Mouse (Mus musculus): ENCODE data around the gene Dbf4. TPM values are rescaled to one million over a fixed set of nuclear protein-coding genes. Genes with fewer than 3 reads are reported as not detected.

The Dbf4 gene
- total and polyA plus RNA-seq, 3 experiments: 50.0 to 119 (median 103) TPM

- in situ Hi-C loops (cut with MboI; ENCODE audit: low pct_ligation_motif_present, low pct_unique_long_range_greater_than_20kb, low sequenced_read_pairs): no loop called here
- Histone ChIP-seq H3K9me3 (replicated peaks; ENCODE audit: low read length) (peaks cover 2% of the 10 kb centered on the region), H3K9ac (ENCODE audit: insufficient read depth, low read depth) (no peak overlapping the region), H3K4me1 (ENCODE audit: control insufficient read depth in 1 of 2, insufficient read depth in 2 of 2) (peaks cover 11 to 43% of the 10 kb centered on the region in 2 experiments; a peak in 3 of 4 replicates), H3K4me2 (ENCODE audit: insufficient read depth, low read depth, poor library complexity, severe bottlenecking) (no peak overlapping the region), H3K27ac (ENCODE audit: insufficient read depth, low read depth) (no peak overlapping the region), H3K4me3 (replicated peaks in 1 of 3; ENCODE audit: low read depth in 2 of 3, low read length in 2 of 3, poor library complexity in 1 of 3) (no peak overlapping the region), H3K36me3 (replicated peaks in 1 of 2; ENCODE audit: control insufficient read depth in 1 of 2, insufficient read depth in 1 of 2, low read length in 1 of 2) (peaks cover 6 to 26% of the 10 kb centered on the region in 2 experiments), H3K79me2 (replicated peaks; ENCODE audit: control insufficient read depth, extremely low read depth, insufficient read depth, poor library complexity, severe bottlenecking) (no peaks in the 10 kb centered on the region), H3K27me3 (replicated peaks) (no peaks in the 10 kb centered on the region)
- peak; percentile 35; the same call in 1 of the 2 replicates for TF ChIP-seq BHLHE40 (IDR thresholded peaks at IDR 0.05; ENCODE audit: low read depth, low read length)
- TF ChIP-seq JUND (conservative IDR thresholded peaks at IDR 0.05; ENCODE audit: low read depth, low read length): peak; percentile 72
- TF ChIP-seq USF2 (conservative IDR thresholded peaks at IDR 0.05; ENCODE audit: low read depth, low read length): no peak
- peak; percentile 28; the same call in 1 of the 2 replicates for TF ChIP-seq JUN (IDR thresholded peaks at IDR 0.05; ENCODE audit: insufficient read depth, low read depth, low read length)
- peak; percentile 67 for DNase-seq (ENCODE audit: extremely low read depth)
- dilution Hi-C loops (cut with MboI; ENCODE audit: extremely low pct_ligation_motif_present, extremely low pct_unique_long_range_greater_than_20kb, low sequenced_read_pairs): no loop called here
Measured at GRCm38 (mm10) chr5:8456561-8456960, 34.0 kb upstream of the Dbf4 start.

- TF ChIP-seq USF2 (conservative IDR thresholded peaks at IDR 0.05; ENCODE audit: low read depth, low read length): no peak
- no peak for TF ChIP-seq SMC3 (IDR thresholded peaks at IDR 0.05; ENCODE audit: low read depth, low read length)
- no peak for TF ChIP-seq TBP (conservative IDR thresholded peaks at IDR 0.05; ENCODE audit: low read depth, low read length)
- TF ChIP-seq IRF4 (IDR thresholded peaks at IDR 0.05; ENCODE audit: low read depth, low read length): no peak
- TF ChIP-seq MAX (IDR thresholded peaks at IDR 0.05; ENCODE audit: low read length): no peak
- TF ChIP-seq JUN (IDR thresholded peaks at IDR 0.05; ENCODE audit: insufficient read depth, low read depth, low read length): no peak
- TF ChIP-seq CTCF (conservative IDR thresholded peaks at IDR 0.05 in 1 of 2, IDR thresholded peaks at IDR 0.05 in 1 of 2; ENCODE audit: low read depth in 2 of 2, low read length in 2 of 2): no peak
- TF ChIP-seq GABPA (IDR thresholded peaks at IDR 0.05; ENCODE audit: insufficient replicate concordance, low read depth, low read length): no peak
- TF ChIP-seq ZKSCAN1 (IDR thresholded peaks at IDR 0.05; ENCODE audit: borderline replicate concordance, low read depth, low read length): no peak
- no peak for TF ChIP-seq RCOR1 (conservative IDR thresholded peaks at IDR 0.05; ENCODE audit: low read depth, low read length)
- no peak for TF ChIP-seq JUND (conservative IDR thresholded peaks at IDR 0.05; ENCODE audit: low read depth, low read length)
- no peak for TF ChIP-seq CHD1 (IDR thresholded peaks at IDR 0.05; ENCODE audit: low read depth, low read length)
- TF ChIP-seq TCF12 (IDR thresholded peaks at IDR 0.05; ENCODE audit: low read depth, low read length): no peak
- no peak for TF ChIP-seq MYC (IDR thresholded peaks at IDR 0.05; ENCODE audit: low read depth, low read length)
- TF ChIP-seq MAFK (IDR thresholded peaks at IDR 0.05; ENCODE audit: insufficient replicate concordance, low read length): no peak
- TF ChIP-seq USF1 (IDR thresholded peaks at IDR 0.05; ENCODE audit: low read depth, low read length): no peak
- no peak for TF ChIP-seq UBTF (IDR thresholded peaks at IDR 0.05; ENCODE audit: low read depth, low read length)
- no peak for TF ChIP-seq CHD2 (IDR thresholded peaks at IDR 0.05; ENCODE audit: low read length)
- in situ Hi-C loops (cut with MboI; ENCODE audit: low pct_ligation_motif_present, low pct_unique_long_range_greater_than_20kb, low sequenced_read_pairs): no loop called here
- Histone ChIP-seq H3K4me2 (ENCODE audit: insufficient read depth, low read depth, poor library complexity, severe bottlenecking) (no peak overlapping the region), H3K79me2 (replicated peaks; ENCODE audit: control insufficient read depth, extremely low read depth, insufficient read depth, poor library complexity, severe bottlenecking) (no peaks in the 10 kb centered on the region), H3K36me3 (replicated peaks in 1 of 2; ENCODE audit: control insufficient read depth in 1 of 2, insufficient read depth in 1 of 2, low read length in 1 of 2) (peaks cover 6 to 26% of the 10 kb centered on the region in 2 experiments), H3K27ac (ENCODE audit: insufficient read depth, low read depth) (no peak overlapping the region), H3K9ac (ENCODE audit: insufficient read depth, low read depth) (no peak overlapping the region), H3K27me3 (replicated peaks) (no peaks in the 10 kb centered on the region), H3K4me1 (ENCODE audit: control insufficient read depth in 1 of 2, insufficient read depth in 2 of 2) (peaks cover 11 to 42% of the 10 kb centered on the region in 2 experiments; a peak in 3 of 4 replicates), H3K4me3 (replicated peaks in 1 of 3; ENCODE audit: low read depth in 2 of 3, low read length in 2 of 3, poor library complexity in 1 of 3) (no peak overlapping the region), H3K9me3 (replicated peaks; ENCODE audit: low read length) (peaks cover 2% of the 10 kb centered on the region)
- dilution Hi-C loops (cut with MboI; ENCODE audit: extremely low pct_ligation_motif_present, extremely low pct_unique_long_range_greater_than_20kb, low sequenced_read_pairs): no loop called here
- DNase-seq (ENCODE audit: extremely low read depth): no peak
Measured at GRCm38 (mm10) chr5:8455565-8455964, 33.0 kb upstream of the Dbf4 start.
